Mouse (Mus musculus) adrenal gland, adult 2 months (tissue): ENCODE measurements around the gene Itpr2. TPM values are rescaled to one million over a fixed set of nuclear protein-coding genes. Genes with fewer than 3 reads are reported as not detected.

Source experiments
- DNase-seq: peaks from one replicate; pipeline ENCODE4 v3.0.0; 2021
- long read RNA-seq: library from polyadenylated mRNA; stranded (forward); transcript quantifications from one replicate; pipeline ENCODE4 v2.0.0, GENCODE M21; 2021
- polyA plus RNA-seq: library from polyadenylated mRNA; depleted of rRNA; stranded (reverse); fragments of >200 nt; gene quantifications from 2 replicates; pipeline ENCODE4 v1.2.3, GENCODE M21; 2012; rRNA removed
- total RNA-seq, 2 experiments: library from RNA; stranded (reverse); gene quantifications; 2 replicates each; pipeline ENCODE4 v1.2.3; 2021

The Itpr2 gene
- total RNA-seq (10 to 100 TPM; 32.2 to 36.1 TPM), polyA plus RNA-seq (9.4 and 17.3 TPM in 2 replicates)
- long read RNA-seq, partial matches to known transcripts = 4 of 4 reads
- long read RNA-seq, other reads (novel, unspliced or antisense) = 0 of 4 reads

GRCm38 (mm10) chr6:146501866-146502804, at the start of gene Itpr2:
Itpr2 (minus strand) TSS chr6:146502223.
- DNase-seq = peak; percentile 98

GRCm38 (mm10) chr6:146551326-146551725, 49.3 kb upstream of the Itpr2 start:
- DNase-seq = no peak

GRCm38 (mm10) chr6:146550421-146550820, 48.4 kb upstream of the Itpr2 start:
- DNase-seq = no peak

GRCm38 (mm10) chr6:146545289-146545865, 43.4 kb upstream of the Itpr2 start:
- no peak for DNase-seq

GRCm38 (mm10) chr6:146544622-146545021, 42.6 kb upstream of the Itpr2 start:
- no peak for DNase-seq

GRCm38 (mm10) chr6:146540386-146540785, 38.4 kb upstream of the Itpr2 start:
- DNase-seq = peak; percentile 44

GRCm38 (mm10) chr6:146538661-146539060, 36.6 kb upstream of the Itpr2 start:
- DNase-seq = no peak

- DNase-seq = no peak
Observed at GRCm38 (mm10) chr6:146538071-146538470, 36.0 kb upstream of the Itpr2 start.

- DNase-seq = no peak
Observed at GRCm38 (mm10) chr6:146537111-146537510, 35.1 kb upstream of the Itpr2 start.

GRCm38 (mm10) chr6:146535501-146535900, 33.5 kb upstream of the Itpr2 start:
- no peak for DNase-seq

- DNase-seq = no peak
Observed at GRCm38 (mm10) chr6:146533146-146533545, 31.1 kb upstream of the Itpr2 start.

GRCm38 (mm10) chr6:146530769-146531168, 28.7 kb upstream of the Itpr2 start:
- peak; percentile 18 for DNase-seq

- no peak for DNase-seq
Observed at GRCm38 (mm10) chr6:146530363-146530762, 28.3 kb upstream of the Itpr2 start.

GRCm38 (mm10) chr6:146527537-146527936, 25.5 kb upstream of the Itpr2 start:
- no peak for DNase-seq

- DNase-seq = no peak
Observed at GRCm38 (mm10) chr6:146525500-146525899, 23.5 kb upstream of the Itpr2 start.

GRCm38 (mm10) chr6:146521456-146522245, 19.6 kb upstream of the Itpr2 start:
- DNase-seq = no peak

- DNase-seq = no peak
Observed at GRCm38 (mm10) chr6:146519019-146519418, 17.0 kb upstream of the Itpr2 start.

- no peak for DNase-seq
Observed at GRCm38 (mm10) chr6:146515936-146516335, 13.9 kb upstream of the Itpr2 start.

- DNase-seq = no peak
Observed at GRCm38 (mm10) chr6:146514531-146514948, 12.5 kb upstream of the Itpr2 start.

GRCm38 (mm10) chr6:146513899-146514298, 11.9 kb upstream of the Itpr2 start:
- DNase-seq = no peak

- no peak for DNase-seq
Observed at GRCm38 (mm10) chr6:146513384-146513783, 11.4 kb upstream of the Itpr2 start.

GRCm38 (mm10) chr6:146511511-146511910, 9.5 kb upstream of the Itpr2 start:
- no peak for DNase-seq
